Mouse (Mus musculus): ENCODE results near the gene Hoxa10.

The Hoxa10 gene

GRCm38 (mm10) chr6:52233546-52234427 lies 6.9 kb downstream of the Hoxa10 start:
- in situ Hi-C loops (cut with MboI, MseI) = loop anchor here (25.0 kb wide), 1 partner anchor 1054 kb away; the partner anchor contains the start of gene Creb5

DNA sequence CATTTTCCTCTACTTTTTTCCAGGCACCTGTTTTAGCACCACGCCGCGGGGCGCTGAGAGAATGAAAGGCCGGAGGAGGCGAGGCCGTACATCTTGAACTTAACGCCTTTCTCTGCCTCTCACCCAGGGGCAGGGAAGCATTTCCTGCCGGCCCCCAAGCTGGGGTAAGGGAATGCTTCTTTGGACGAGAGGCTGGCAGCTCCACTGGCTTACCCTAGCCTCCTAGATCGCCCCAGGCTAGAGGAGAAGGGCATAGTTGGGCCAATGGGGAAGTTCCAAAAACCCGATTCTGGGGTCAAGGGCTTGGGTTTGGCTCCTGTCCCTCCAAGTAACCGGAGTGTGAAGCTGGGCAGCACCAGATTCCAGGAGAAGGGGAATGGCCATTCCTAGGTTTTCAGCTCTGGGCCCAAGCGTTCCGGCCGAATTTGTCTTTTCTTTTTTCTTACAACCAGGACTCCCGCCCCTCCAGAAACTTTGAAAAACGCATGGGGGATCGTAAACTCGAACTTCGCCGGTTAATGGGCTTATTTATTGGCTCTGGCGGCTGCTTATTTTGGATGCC lies 7.6 kb downstream of the Hoxa10 start:
- in situ Hi-C loops (cut with MboI, MseI) = loop anchor here (25.0 kb wide), 1 partner anchor 1054 kb away; the partner anchor contains the start of gene Creb5

- in situ Hi-C loops (cut with MboI, MseI) = loop anchor here (25.0 kb wide), 1 partner anchor 1055 kb away; the partner anchor contains the start of gene Creb5
These were observed 8.1 kb downstream of the Hoxa10 start for GRCm38 (mm10) chr6:52232568-52232965.

DNA sequence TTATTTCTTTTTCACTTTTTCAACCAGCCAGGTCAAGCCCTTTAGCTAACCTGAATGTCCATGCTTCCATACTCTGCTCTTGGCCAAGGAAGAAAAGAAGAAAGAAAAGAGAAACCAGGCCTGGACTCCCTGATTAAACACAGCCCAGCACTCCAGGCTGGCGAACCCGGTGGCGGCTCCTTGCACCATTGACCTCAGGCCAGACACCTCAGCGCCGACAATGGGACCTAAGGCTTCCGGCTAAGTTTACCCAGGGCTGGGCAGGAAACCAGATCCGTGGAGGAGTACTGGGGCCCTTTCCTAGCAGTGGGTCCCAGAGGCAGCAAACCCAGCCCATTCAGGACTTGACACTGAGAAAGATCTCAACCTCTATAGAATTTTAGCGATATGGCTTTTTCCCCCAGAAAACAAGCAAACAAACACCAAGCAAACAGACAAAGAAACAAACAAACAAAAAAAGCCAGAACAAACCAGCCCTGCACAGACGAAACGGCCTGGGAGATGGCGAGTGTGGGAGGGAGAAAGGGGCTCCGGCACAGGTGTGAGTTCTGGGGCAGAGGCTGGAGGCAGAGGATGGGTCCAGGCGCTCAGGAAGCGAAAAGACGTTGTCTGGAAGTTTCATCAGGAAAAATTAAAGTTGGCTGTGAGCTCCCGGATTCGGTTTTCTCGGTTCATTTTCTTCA lies 8.6 kb downstream of the Hoxa10 start:
- in situ Hi-C loops (cut with MboI, MseI) = loop anchor here (25.0 kb wide), 1 partner anchor 1055 kb away; the partner anchor contains the start of gene Creb5

DNA sequence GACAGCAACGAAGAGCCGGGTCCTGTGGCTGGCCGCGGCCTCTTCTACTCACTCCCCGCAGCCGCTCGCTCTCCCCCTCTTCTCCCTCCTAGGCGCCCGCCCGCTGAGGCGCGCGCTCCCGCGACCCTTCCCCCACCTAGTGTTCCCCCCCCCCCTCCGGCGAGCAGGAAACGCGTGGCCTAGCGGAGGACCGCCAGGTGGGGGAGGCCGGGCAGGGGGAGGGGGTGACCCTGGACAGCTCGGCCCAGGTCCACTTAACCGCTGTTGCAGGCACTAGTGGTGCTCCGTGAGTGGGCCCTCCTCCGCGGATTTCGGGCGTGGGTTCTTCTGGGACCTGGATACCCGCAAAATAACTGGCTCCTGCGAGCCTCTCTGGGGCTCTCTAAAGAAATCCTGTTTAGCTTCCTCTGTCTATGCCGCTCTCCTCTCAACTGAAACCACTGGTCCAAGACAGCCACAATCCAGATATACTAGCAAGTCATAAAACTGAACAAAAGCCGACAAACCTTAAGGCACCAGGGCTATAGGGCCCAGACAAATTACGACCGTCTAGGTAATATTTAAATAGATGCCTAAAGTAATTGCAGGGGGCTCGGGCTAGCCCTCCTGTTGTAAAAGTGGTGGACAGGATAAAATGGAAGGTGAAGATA lies 10.0 kb downstream of the Hoxa10 start, which contains the start of gene Hoxa9:
TSS of gene Hoxa9 (minus strand) at position 574 of the 650 bp plus-strand sequence.
- in situ Hi-C loops (cut with MboI, MseI) = loop anchor here (25.0 kb wide), 1 partner anchor 1057 kb away; the partner anchor contains the start of gene Creb5

- in situ Hi-C loops (cut with MboI, MseI) = loop anchor here (5.0 to 25.0 kb wide), 3 partner anchors 33 to 1058 kb away; partner anchors contain the start of genes Creb5 and Hoxa13
These were observed 10.9 kb downstream of the Hoxa10 start for GRCm38 (mm10) chr6:52229558-52230416.

GRCm38 (mm10) chr6:52228475-52229465 lies 11.9 kb downstream of the Hoxa10 start:
- in situ Hi-C loops (cut with MboI, MseI) = loop anchor here (5.0 to 25.0 kb wide), 3 partner anchors 34 to 1059 kb away; partner anchors contain the start of genes Creb5 and Hoxa13

- in situ Hi-C loops (cut with MboI, MseI) = loop anchor here (5.0 to 25.0 kb wide), 3 partner anchors 35 to 1060 kb away; partner anchors contain the start of genes Creb5 and Hoxa13
These were observed 13.0 kb downstream of the Hoxa10 start for GRCm38 (mm10) chr6:52227470-52228222.

GRCm38 (mm10) chr6:52226569-52227257 lies 13.9 kb downstream of the Hoxa10 start:
- in situ Hi-C loops (cut with MboI, MseI) = loop anchor here (5.0 to 25.0 kb wide), 3 partner anchors 36 to 1061 kb away; partner anchors contain the start of genes Creb5 and Hoxa13

DNA sequence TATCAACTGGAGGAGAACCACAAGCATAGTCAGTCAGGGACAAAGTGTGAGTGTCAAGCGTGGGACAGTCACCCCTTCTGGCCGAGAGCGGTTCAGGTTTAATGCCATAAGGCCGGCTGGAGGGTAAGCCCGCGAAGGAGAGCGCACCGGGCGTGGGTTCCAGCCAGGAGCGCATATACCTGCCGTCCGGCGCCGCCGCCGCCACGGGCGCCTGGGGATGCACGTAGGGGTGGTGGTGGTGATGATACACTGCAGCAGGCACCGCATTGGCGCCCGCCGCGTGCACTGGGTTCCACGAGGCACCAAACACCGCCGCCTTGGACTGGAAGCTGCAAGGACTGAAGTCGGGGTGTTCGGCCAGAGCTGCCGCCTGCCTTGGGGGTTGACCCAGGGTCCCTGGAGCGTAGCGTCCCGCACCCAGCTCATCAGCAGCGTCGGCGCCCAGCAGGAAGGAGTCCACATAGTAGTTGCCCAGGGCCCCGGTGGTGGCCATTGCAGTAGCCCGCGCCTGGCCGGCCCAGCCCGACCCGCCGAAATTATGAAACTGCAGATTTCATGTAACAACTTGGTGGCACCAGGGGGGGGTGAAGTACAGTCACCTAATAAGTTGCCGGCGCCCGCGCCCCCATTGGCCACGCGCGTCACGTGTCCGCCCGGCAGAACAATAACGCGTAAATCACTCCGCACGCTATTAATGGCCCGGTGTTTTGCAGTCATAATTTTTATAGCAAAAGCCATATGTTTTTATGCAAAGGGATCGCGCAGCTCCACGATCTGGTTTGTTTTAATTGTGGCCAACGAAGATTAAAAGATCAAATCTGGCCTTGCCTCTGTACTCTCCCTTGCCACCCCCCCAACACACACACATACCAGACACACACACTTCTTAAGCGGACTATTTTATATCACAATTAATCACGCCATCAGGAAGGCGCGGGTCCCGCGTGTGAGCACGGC lies 14.8 kb downstream of the Hoxa10 start:
- in situ Hi-C loops (cut with MboI, MseI) = loop anchor here (5.0 to 25.0 kb wide), 3 partner anchors 36 to 1061 kb away; partner anchors contain the start of genes Creb5 and Hoxa13

GRCm38 (mm10) chr6:52224895-52225611 lies 15.6 kb downstream of the Hoxa10 start:
- in situ Hi-C loops (cut with MboI, MseI) = loop anchor here (5.0 to 25.0 kb wide), 5 partner anchors 37 to 1062 kb away; partner anchors contain the start of genes Creb5 and Hoxa13

DNA sequence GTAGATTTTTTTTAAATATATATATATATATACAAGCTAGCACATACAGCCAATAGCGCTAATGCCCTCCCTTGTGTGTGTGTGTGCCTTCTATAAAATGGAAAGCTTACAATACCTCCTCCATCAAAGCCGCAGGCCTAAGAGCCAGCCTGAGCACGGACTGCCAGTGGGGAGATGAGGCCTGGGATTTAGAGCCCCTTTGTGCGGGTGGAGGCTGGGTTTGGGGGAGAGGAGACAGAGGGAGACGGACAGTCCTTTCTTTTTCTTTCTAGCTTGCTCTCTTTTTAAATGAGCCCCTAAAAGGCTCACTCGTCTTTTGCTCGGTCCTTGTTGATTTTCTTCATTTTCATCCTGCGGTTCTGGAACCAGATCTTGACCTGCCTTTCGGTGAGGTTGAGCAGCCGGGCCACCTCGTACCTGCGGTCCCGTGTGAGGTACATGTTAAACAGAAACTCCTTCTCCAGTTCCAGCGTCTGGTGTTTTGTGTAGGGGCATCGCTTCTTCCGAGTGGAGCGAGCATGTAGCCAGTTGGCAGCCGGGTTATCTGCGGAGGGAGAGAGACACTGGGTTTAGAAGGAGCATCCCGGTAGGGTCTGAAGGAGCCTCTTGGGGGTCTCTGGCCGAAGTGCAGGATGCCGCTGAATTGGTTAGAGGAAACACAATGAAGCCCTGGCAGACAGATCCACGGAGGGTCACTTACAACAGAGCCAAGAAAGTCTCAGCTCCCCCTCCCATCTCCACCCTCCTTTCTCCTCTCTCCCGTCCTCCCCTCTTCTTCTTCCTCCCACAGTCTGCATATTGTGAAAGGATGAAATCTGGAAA lies 16.5 kb downstream of the Hoxa10 start:
- in situ Hi-C loops (cut with MboI, MseI) = loop anchor here (5.0 to 10.0 kb wide), 3 partner anchors 219 to 637 kb away; no protein-coding TSS in a partner anchor

DNA sequence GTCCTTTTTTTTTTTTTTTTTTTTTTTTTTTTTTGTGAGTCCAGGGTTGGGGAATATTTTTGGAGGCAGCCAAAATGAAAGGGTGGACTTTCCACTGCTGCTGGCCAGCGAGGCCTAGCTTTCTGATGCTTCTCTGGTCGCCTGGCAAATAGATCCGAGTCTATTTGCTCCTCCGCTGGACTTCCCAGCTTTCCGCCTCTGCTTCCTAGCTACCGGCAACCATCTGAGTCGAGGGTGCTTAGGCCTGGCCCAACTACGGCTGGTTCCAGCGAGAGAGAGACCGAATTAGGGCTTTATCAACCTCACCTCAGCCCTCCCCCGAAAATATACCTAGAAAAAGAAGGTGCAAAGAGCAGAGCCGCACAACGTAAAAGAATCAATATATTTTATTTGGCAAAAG lies 17.9 kb downstream of the Hoxa10 start:
- in situ Hi-C loops (cut with MboI, MseI) = loop anchor here (5.0 to 10.0 kb wide), 3 partner anchors 218 to 635 kb away; no protein-coding TSS in a partner anchor

Data from T-helper 1 cell (primary cell).